Mouse (Mus musculus): Measurements from ENCODE around the gene Mrpl28. TPM values are rescaled to one million over a fixed set of nuclear protein-coding genes. Genes with fewer than 3 reads are reported as not detected.
"Not testable (repeated sequence)": the region's sequence is repeated elsewhere in the genome, so short reads cannot be mapped to it uniquely, and the experiment has no call there.

Mrpl28 gene
- total and polyA plus RNA-seq, 3 experiments = 40.2 to 326 (median 55.7) TPM

DNA sequence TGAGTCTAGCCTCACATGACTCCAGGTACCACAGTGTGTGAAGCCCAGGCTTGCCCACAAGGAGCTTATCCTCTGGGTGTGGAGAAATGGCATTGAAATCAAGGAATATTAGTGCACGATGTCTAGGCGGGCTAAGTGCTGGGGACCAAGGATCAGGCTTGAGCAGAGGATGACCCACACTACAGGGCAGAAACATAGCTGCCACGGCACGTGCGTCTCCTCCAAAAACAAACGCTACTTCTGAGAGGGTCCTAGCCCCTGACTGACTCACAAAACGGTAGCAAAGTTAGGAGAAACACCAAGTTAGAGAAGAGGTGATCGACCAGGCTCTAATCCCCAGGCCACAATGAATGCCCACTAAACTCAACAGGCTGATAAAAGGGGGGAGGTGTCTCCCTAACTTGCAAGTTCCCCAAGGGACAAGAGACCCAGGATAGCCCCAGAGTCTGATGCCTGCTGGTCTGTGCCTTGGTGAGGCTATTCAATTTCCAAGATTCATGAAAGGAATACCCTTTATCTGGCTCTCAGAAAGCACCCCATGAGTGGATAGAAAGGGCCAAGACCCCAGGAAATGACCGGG is 28.7 kb upstream of the Mrpl28 start:
- DNase-seq (ENCODE audit: low spot score) = peak; percentile 48
- Histone ChIP-seq H3K9me3 (replicated peaks) (no peaks in the 10 kb centered on the region), H3K36me3 (replicated peaks) (peaks cover 34% of the 10 kb centered on the region), H3K4me3 (ENCODE audit: low read depth, low read length) (peak overlapping the region; percentile 82), H3K4me1 (ENCODE audit: insufficient read depth, low read depth, low read length) (peaks cover 34% of the 10 kb centered on the region), H3K27me3 (ENCODE audit: insufficient read depth, low read length) (no peaks in the 10 kb centered on the region)
- no peak for ATAC-seq (ENCODE audit: extremely low read depth, insufficient number of reproducible peaks, low FRiP score, poor library complexity, severe bottlenecking)
- no peak for TF ChIP-seq GATA1 (IDR thresholded peaks at IDR 0.05; ENCODE audit: borderline replicate concordance, low read length)
- no peak for TF ChIP-seq TAL1 (conservative IDR thresholded peaks at IDR 0.05; ENCODE audit: low read depth, low read length)
- no peak for TF ChIP-seq CTCF (IDR thresholded peaks at IDR 0.05; ENCODE audit: low read depth, low read length)
- TF ChIP-seq GATA2 (IDR thresholded peaks at IDR 0.05; ENCODE audit: borderline replicate concordance, low read depth, low read length) = no peak
- no peak for TF ChIP-seq POLR2AphosphoS5 (IDR thresholded peaks at IDR 0.05; ENCODE audit: insufficient replicate concordance, low read depth, low read length)

GRCm38 (mm10) chr17:26095121-26095740 is 28.1 kb upstream of the Mrpl28 start, which contains the start of gene Nme4:
Gene Nme4, minus strand, starts transcription at chr17:26095602.
- Histone ChIP-seq H3K9me3 (replicated peaks) (no peaks in the 10 kb centered on the region), H3K4me1 (ENCODE audit: insufficient read depth, low read depth, low read length) (peaks cover 29% of the 10 kb centered on the region), H3K4me3 (ENCODE audit: low read depth, low read length) (peak within 1 kb of the TSS; percentile 82), H3K36me3 (replicated peaks) (peaks cover 32% of the 10 kb centered on the region), H3K27me3 (ENCODE audit: insufficient read depth, low read length) (no peaks in the 10 kb centered on the region; the same call in 1 of the 2 replicates)
- TF ChIP-seq CTCF (IDR thresholded peaks at IDR 0.05; ENCODE audit: low read depth, low read length) = no peak
- TF ChIP-seq POLR2AphosphoS5 (IDR thresholded peaks at IDR 0.05; ENCODE audit: insufficient replicate concordance, low read depth, low read length) = no peak
- no peak for TF ChIP-seq GATA2 (IDR thresholded peaks at IDR 0.05; ENCODE audit: borderline replicate concordance, low read depth, low read length)
- TF ChIP-seq GATA1 (IDR thresholded peaks at IDR 0.05; ENCODE audit: borderline replicate concordance, low read length) = no peak
- TF ChIP-seq TAL1 (conservative IDR thresholded peaks at IDR 0.05; ENCODE audit: low read depth, low read length) = no peak
- ATAC-seq (ENCODE audit: extremely low read depth, insufficient number of reproducible peaks, low FRiP score, poor library complexity, severe bottlenecking) (peak; percentile 62), DNase-seq (ENCODE audit: low spot score) (peak; percentile 83)

DNA sequence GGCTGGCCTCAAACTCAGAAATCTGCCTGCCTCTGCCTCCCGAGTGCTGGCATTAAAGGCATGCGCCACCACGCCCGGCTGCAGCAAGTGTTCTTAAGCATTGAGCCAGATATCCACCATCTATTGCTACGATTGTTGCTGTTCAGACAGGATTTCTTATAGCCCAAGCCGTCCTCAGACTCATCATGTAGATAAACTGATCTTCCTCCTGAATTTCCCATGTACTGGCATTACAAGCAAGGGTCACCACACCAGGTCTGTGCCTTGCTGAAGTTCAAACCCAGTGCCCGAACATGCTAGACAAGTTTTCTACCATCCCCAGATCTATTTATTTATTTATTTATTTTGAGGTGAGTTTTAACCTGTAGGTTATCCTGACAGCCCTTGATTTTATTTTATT is 24.8 kb upstream of the Mrpl28 start:
- DNase-seq (ENCODE audit: low spot score) (no peak), ATAC-seq (ENCODE audit: extremely low read depth, insufficient number of reproducible peaks, low FRiP score, poor library complexity, severe bottlenecking) (no peak)
- Histone ChIP-seq H3K27me3 (ENCODE audit: insufficient read depth, low read length) (no peaks in the 10 kb centered on the region; the same call in 1 of the 2 replicates), H3K4me3 (ENCODE audit: low read depth, low read length) (no peak overlapping the region), H3K36me3 (replicated peaks) (peaks cover 8% of the 10 kb centered on the region), H3K4me1 (ENCODE audit: insufficient read depth, low read depth, low read length) (peaks cover 25% of the 10 kb centered on the region), H3K9me3 (replicated peaks) (no peaks in the 10 kb centered on the region)
- TF ChIP-seq POLR2AphosphoS5 (IDR thresholded peaks at IDR 0.05; ENCODE audit: insufficient replicate concordance, low read depth, low read length) = no peak
- no peak for TF ChIP-seq CTCF (IDR thresholded peaks at IDR 0.05; ENCODE audit: low read depth, low read length)
- TF ChIP-seq GATA2 (IDR thresholded peaks at IDR 0.05; ENCODE audit: borderline replicate concordance, low read depth, low read length) = no peak
- TF ChIP-seq GATA1 (IDR thresholded peaks at IDR 0.05; ENCODE audit: borderline replicate concordance, low read length) = no peak
- no peak for TF ChIP-seq TAL1 (conservative IDR thresholded peaks at IDR 0.05; ENCODE audit: low read depth, low read length)

DNA sequence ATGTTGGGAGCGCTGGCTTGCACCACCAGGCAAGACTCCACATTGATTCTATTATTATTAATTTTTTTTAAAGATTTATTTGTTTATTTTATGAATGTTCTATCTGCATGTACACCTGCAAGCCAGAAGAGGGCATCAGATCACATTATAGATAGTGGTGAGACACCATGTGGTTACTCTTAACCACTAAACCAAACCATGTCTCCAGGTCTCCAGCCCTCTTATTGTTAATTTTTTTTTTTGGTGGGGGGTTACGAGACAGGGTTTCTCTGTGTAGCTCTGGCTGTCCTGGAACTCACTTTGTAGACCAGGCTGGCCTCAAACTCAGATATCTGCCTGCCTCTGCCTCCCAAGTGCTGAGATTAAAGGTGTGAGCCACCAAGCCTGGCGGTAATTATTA is 24.0 kb upstream of the Mrpl28 start:
- not testable (repeated sequence) for H3K36me3 ChIP-seq (replicated peaks); ATAC-seq (ENCODE audit: extremely low read depth, insufficient number of reproducible peaks, low FRiP score, poor library complexity, severe bottlenecking); DNase-seq (ENCODE audit: low spot score)

GRCm38 (mm10) chr17:26100166-26100565 is 23.1 kb upstream of the Mrpl28 start:
- H3K27me3 ChIP-seq (ENCODE audit: insufficient read depth, low read length) = peaks cover 2% of the 10 kb centered on the region
- no peaks in the 10 kb centered on the region for H3K9me3 ChIP-seq (replicated peaks)
- no peak for ATAC-seq (ENCODE audit: extremely low read depth, insufficient number of reproducible peaks, low FRiP score, poor library complexity, severe bottlenecking)
- H3K4me1 ChIP-seq (ENCODE audit: insufficient read depth, low read depth, low read length) = peaks cover 10% of the 10 kb centered on the region
- no peak for DNase-seq (ENCODE audit: low spot score)
- H3K36me3 ChIP-seq (replicated peaks) = no peaks in the 10 kb centered on the region
- H3K4me3 ChIP-seq (ENCODE audit: low read depth, low read length) = no peak overlapping the region
- TF ChIP-seq GATA1 (IDR thresholded peaks at IDR 0.05; ENCODE audit: borderline replicate concordance, low read length) (no peak), TAL1 (conservative IDR thresholded peaks at IDR 0.05; ENCODE audit: low read depth, low read length) (no peak), CTCF (IDR thresholded peaks at IDR 0.05; ENCODE audit: low read depth, low read length) (no peak), GATA2 (IDR thresholded peaks at IDR 0.05; ENCODE audit: borderline replicate concordance, low read depth, low read length) (no peak), POLR2AphosphoS5 (IDR thresholded peaks at IDR 0.05; ENCODE audit: insufficient replicate concordance, low read depth, low read length) (no peak)

More for the DNA sequence above, 24.0 kb upstream of the Mrpl28 start:
- H3K4me1 ChIP-seq (ENCODE audit: insufficient read depth, low read depth, low read length) = peaks cover 17% of the 10 kb centered on the region
- H3K27me3 ChIP-seq (ENCODE audit: insufficient read depth, low read length); H3K9me3 ChIP-seq (replicated peaks); H3K4me3 ChIP-seq (ENCODE audit: low read depth, low read length): not testable (repeated sequence)

DNA sequence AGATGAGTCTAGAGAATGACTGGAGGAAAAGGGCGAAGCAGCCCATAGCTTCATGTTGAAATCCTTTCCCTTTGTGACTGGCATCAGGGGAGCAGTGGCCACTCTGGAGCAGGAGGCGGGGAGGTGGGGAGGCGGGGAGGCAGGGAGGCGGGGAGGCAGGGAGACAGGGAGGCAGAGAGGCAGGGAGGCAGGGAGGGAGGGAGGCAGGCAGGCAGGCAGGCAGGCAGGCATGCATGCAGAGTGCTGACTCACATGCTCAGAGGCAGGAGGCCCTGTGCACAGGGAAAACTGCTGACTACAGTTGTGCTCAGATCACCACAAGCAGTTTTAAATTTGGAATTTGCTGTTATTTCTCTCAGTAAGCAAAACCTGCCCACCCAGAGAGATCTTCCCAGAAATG is 21.8 kb upstream of the Mrpl28 start:
- ATAC-seq (ENCODE audit: extremely low read depth, insufficient number of reproducible peaks, low FRiP score, poor library complexity, severe bottlenecking) = no peak
- H3K9me3 ChIP-seq (replicated peaks) = no peaks in the 10 kb centered on the region
- TF ChIP-seq GATA2 (IDR thresholded peaks at IDR 0.05; ENCODE audit: borderline replicate concordance, low read depth, low read length) (no peak), TAL1 (conservative IDR thresholded peaks at IDR 0.05; ENCODE audit: low read depth, low read length) (no peak), CTCF (IDR thresholded peaks at IDR 0.05; ENCODE audit: low read depth, low read length) (no peak), POLR2AphosphoS5 (IDR thresholded peaks at IDR 0.05; ENCODE audit: insufficient replicate concordance, low read depth, low read length) (no peak), GATA1 (IDR thresholded peaks at IDR 0.05; ENCODE audit: borderline replicate concordance, low read length) (no peak)
- DNase-seq (ENCODE audit: low spot score) = no peak
- no peaks in the 10 kb centered on the region for H3K36me3 ChIP-seq (replicated peaks)
- H3K27me3 ChIP-seq (ENCODE audit: insufficient read depth, low read length) = peaks cover 11% of the 10 kb centered on the region
- peaks cover 10% of the 10 kb centered on the region for H3K4me1 ChIP-seq (ENCODE audit: insufficient read depth, low read depth, low read length)
- no peak overlapping the region; the same call in 1 of the 2 replicates for H3K4me3 ChIP-seq (ENCODE audit: low read depth, low read length)

All from G1E (cell line).